Mouse (Mus musculus) spleen, embryonic (tissue): Measurements from ENCODE around the gene Gm10134.
"Not testable (repeated sequence)": the region's sequence is repeated elsewhere in the genome, so short reads cannot be mapped to it uniquely, and the experiment has no call there.

Source experiments
- CTCF ChIA-PET: fragments of 350-600 bp; sonication (Branson Sonifier 250); formaldehyde crosslinking; loops from one replicate; lab custom pipeline; 2022; lab: Charles Lee

The Gm10134 gene

GRCm38 (mm10) chr2:28505795-28506194, at the start of gene Gm10134:
TSS of gene Gm10134 (plus strand) at chr2:28506095.
- CTCF ChIA-PET, result interaction anchor here (0.6 to 0.7 kb wide), 2 partner anchors 30 to 266 kb away, joined by 3 to 8 read pairs; no protein-coding TSS in a partner anchor

- CTCF ChIA-PET, result no interaction called here
Observed at GRCm38 (mm10) chr2:28456616-28457015, 49.3 kb upstream of the Gm10134 start.

- CTCF ChIA-PET, result interaction anchor here (0.6 to 0.7 kb wide), 2 partner anchors 176 to 436 kb away, joined by 3 to 4 read pairs; no protein-coding TSS in a partner anchor
Observed at GRCm38 (mm10) chr2:28463919-28464318, 42.0 kb upstream of the Gm10134 start.

- CTCF ChIA-PET, result no interaction called here
Observed at GRCm38 (mm10) chr2:28464919-28465318, 41.0 kb upstream of the Gm10134 start.

GRCm38 (mm10) chr2:28465836-28466518, 39.9 kb upstream of the Gm10134 start, which contains the start of gene 1700007K13Rik:
TSS of gene 1700007K13Rik (minus strand) at chr2:28466332.
- CTCF ChIA-PET, result no interaction called here

- CTCF ChIA-PET, result interaction anchor here (0.6 to 0.7 kb wide), 3 partner anchors 8 to 37 kb away, joined by 3 to 4 read pairs (median 3); no protein-coding TSS in a partner anchor
Observed at GRCm38 (mm10) chr2:28467860-28468485, 37.9 kb upstream of the Gm10134 start, which contains the start of gene Mrps2. TSS of gene Mrps2 (plus strand) at chr2:28468066.

- CTCF ChIA-PET, result interaction anchor here (0.6 kb wide), 1 partner anchor 30 kb away, joined by 3 read pairs; no protein-coding TSS in a partner anchor
Observed at GRCm38 (mm10) chr2:28468486-28469225, 37.2 kb upstream of the Gm10134 start.

GRCm38 (mm10) chr2:28469461-28469860, 36.4 kb upstream of the Gm10134 start:
- CTCF ChIA-PET, result no interaction called here

- CTCF ChIA-PET, result no interaction called here
Observed at GRCm38 (mm10) chr2:28470591-28470990, 35.3 kb upstream of the Gm10134 start.

GRCm38 (mm10) chr2:28472011-28472410, 33.9 kb upstream of the Gm10134 start:
- CTCF ChIA-PET, result not testable (repeated sequence)

GRCm38 (mm10) chr2:28477993-28478392, 27.9 kb upstream of the Gm10134 start:
- CTCF ChIA-PET, result interaction anchor here (0.7 kb wide), 1 partner anchor 83 kb away, joined by 15 read pairs; no protein-coding TSS in a partner anchor

GRCm38 (mm10) chr2:28479208-28480204, 26.4 kb upstream of the Gm10134 start:
- CTCF ChIA-PET, result no interaction called here

- CTCF ChIA-PET, result no interaction called here
Observed at GRCm38 (mm10) chr2:28483861-28484260, 22.0 kb upstream of the Gm10134 start.

- CTCF ChIA-PET, result interaction anchor here (0.6 kb wide), 1 partner anchor 9 kb away, joined by 3 read pairs; no protein-coding TSS in a partner anchor
Observed at GRCm38 (mm10) chr2:28494521-28494920, 11.4 kb upstream of the Gm10134 start.

GRCm38 (mm10) chr2:28495207-28495756, 10.6 kb upstream of the Gm10134 start:
- CTCF ChIA-PET, result no interaction called here

GRCm38 (mm10) chr2:28495801-28496595, 9.9 kb upstream of the Gm10134 start:
- CTCF ChIA-PET, result no interaction called here

GRCm38 (mm10) chr2:28496671-28497070, 9.2 kb upstream of the Gm10134 start, which contains the start of gene Gbgt1:
TSS of gene Gbgt1 (plus strand) at chr2:28496891.
- CTCF ChIA-PET, result no interaction called here

GRCm38 (mm10) chr2:28497561-28497960, 8.3 kb upstream of the Gm10134 start:
- CTCF ChIA-PET, result no interaction called here

- CTCF ChIA-PET, result no interaction called here
Observed at GRCm38 (mm10) chr2:28498431-28498830, 7.5 kb upstream of the Gm10134 start.
